In the genomic region with DNA sequence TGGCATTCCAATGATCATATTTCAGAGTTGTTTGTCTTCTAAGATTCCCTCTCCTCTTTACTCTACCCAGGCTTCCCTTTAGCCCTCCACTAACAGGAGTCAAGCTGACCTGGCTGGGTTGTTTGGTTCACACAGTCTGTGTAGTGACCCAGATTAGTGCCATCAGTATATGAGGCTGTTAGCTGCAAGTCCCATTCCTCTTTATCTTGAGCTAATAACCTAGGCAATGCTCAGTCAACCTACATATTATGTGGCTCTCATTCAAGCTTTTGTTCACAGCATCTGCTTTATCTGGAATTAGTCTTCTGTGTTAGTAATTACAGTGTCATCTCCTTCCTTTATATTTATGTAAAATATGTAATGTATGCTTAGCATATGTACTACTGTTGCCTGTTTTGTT, we compare ENCODE assay signal across 19 mouse cellular contexts.
"Had no signal": no experiment of that assay in that cellular context is flagged by ENCODE, and none has a peak within 500 bp of the region (broad histone marks: within the 10 kb centered on the region; RNA-seq: fewer than 3 reads in every experiment).

No protein-coding gene starts in this region.

- H3K27ac ChIP-seq: liver, embryonic 12.5 days; liver, embryonic 14.5 days; midbrain, embryonic 10.5 days; midbrain, embryonic 12.5 days; neural tube, embryonic 13.5 days; neural tube, embryonic 15.5 days had no signal

- H3K4me3 ChIP-seq: liver, embryonic 12.5 days; midbrain, embryonic 10.5 days; midbrain, embryonic 12.5 days; myocyte; neural tube, embryonic 13.5 days; neural tube, embryonic 15.5 days had no signal

- DNase-seq: lung, adult 18-20 months; lung, embryonic 14.5 days; lung, postnatal 10 days; lung, postnatal 4 days; midbrain, embryonic 14.5 days; right cerebral cortex, adult 18-20 months; right cerebral cortex, postnatal 25 days; right cerebral cortex, postnatal 4 days; spleen, adult 18-20 months; thymus, adult 18-20 months; thymus, postnatal 25 days; thymus, postnatal 4 days had no signal

- H3K4me1 ChIP-seq: liver, embryonic 12.5 days; midbrain, embryonic 10.5 days; midbrain, embryonic 12.5 days; neural tube, embryonic 13.5 days; neural tube, embryonic 15.5 days had no signal

- H3K9me3 ChIP-seq: liver, embryonic 12.5 days; midbrain, embryonic 10.5 days; neural tube, embryonic 13.5 days; neural tube, embryonic 15.5 days had no signal

- H3K27me3 ChIP-seq: liver, embryonic 12.5 days; midbrain, embryonic 12.5 days; neural tube, embryonic 13.5 days; neural tube, embryonic 15.5 days had no signal

- H3K36me3 ChIP-seq: liver, embryonic 12.5 days; midbrain, embryonic 10.5 days; midbrain, embryonic 12.5 days; neural tube, embryonic 13.5 days; neural tube, embryonic 15.5 days had no signal
